Mouse (Mus musculus) CD4-positive, CD25-positive, alpha-beta regulatory T cell, adult 4 months (primary cell): ENCODE data around the gene E130308A19Rik. TPM values are rescaled to one million over a fixed set of nuclear protein-coding genes. Genes with fewer than 3 reads are reported as not detected.

ENCODE experiments used
- ATAC-seq: one replicate; pipeline ENCODE4 v1.8.0; 2017
- polyA plus RNA-seq, 2 experiments: library from polyadenylated mRNA; unstranded; fragments of 100-300 nt; shearing (Covaris generic); gene quantifications; one replicate each; pipeline ENCODE4 v1.2.1; 2017

Gene E130308A19Rik
- polyA plus RNA-seq, 2 experiments from 2014 or later, result 12.6 to 18.7 TPM

DNA sequence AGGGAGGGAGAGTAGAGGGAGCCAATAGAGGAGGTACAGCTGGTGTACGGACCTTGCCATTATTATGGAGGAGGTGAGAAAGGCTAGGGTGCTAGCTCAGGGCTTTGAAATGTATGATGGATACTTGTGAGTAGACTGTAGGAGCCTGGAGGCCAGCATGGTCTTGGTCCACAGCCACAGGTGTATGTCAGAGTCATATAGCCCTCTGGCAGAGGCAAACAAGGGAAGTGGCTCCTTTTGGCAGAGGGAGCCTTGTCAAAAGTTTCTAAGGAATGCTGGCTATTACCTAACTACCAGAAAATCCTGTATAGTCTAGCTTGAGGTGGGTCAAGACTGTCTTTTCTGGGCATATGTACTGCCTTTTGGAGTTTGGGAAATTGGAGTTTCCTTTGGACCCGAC, 14.7 kb downstream of the E130308A19Rik start:
- no peak for ATAC-seq

DNA sequence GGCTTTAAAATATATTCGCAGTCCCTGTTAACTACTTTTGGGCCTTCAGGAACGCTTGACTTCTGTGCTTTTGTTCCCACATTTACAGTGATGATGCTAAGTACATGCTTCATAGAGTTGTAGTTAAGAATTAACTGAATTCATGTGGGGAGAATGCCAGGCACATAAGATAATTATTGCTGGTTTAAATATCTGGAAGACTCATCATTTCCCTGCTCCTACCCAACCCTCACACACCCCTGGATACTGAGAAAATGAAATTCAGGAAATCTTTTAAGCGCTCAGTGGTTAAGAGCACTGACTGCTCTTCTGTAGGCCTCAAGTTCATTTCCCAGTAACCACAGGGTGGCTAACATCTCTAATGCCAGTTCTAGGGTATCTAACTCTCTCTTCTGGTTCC, 16.0 kb downstream of the E130308A19Rik start:
- no peak for ATAC-seq

DNA sequence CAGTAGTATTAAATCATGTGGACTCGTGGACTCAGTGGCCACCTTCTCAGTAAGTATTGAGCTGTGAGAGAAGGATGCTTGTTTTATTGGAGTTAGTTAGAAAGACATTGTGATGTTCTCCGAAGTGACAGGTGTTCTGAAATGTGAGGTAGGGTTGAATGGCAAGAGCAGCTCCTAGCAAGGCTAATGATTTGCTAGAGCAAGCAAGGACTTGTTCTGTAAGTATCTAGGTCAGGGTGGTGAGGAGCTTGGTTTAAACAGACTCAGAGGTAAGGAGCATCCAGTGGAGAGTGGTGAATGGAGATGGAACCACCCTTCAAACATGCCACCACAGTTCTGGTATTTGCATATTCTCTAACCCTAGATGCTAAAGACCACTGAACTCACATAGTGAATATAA, 16.6 kb downstream of the E130308A19Rik start:
- ATAC-seq, result no peak

DNA sequence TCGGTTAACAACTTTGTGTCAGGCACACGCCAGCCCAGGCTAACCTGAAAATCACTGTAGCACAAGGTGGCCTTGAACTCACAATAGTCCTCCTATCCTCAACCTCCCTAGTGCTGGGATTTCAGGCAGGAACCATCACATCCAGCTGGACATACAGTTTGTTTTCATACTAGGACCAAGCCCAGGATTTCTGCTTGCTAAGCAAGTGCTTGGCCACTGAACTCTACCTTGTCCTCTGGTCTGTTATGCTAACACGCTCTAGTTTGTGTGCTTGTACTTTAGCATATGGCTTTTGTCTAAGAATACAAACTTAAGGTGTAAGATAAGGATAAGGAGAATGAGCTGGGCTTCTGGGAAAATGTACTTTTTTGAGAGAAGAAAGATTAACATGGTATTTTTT, 18.4 kb downstream of the E130308A19Rik start:
- ATAC-seq, result no peak

DNA sequence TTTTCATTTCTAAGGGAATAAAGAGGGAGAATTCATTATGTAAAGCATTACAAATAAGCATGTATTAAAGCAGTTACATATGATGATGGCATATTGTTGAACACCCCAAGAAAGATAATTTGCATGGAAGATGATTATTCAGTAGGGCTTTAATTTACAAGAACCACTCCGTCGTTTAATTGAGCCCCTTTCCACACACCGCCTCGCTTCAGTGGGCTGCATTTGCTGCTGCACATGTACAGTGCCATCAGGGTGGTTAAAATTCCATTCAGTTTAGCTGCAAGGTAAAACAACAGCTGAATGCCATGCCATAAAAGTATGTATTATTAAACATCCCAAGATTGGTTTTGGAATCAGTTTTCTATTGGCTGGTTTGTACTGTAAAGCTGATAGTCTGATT, 19.0 kb downstream of the E130308A19Rik start:
- ATAC-seq, result no peak

DNA sequence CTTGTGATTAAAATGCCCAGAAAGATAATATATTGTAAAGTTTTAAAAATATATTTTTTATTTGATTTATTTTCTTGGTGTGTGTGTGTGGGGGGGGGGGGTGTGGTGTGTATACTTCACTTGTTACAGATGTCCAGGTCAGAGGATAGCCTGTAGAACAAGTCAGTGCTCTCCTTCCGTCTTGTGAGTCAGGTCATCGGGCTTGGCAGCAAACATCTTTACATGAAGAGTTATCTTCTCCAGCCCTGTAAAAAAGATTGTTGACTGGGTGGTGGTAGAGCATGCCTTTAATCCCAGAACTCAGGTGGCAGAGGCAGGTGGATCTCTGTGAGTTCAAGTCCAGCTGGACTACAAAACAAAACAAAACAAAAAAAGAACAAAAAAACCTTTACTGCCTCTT, 19.6 kb downstream of the E130308A19Rik start:
- no peak for ATAC-seq

DNA sequence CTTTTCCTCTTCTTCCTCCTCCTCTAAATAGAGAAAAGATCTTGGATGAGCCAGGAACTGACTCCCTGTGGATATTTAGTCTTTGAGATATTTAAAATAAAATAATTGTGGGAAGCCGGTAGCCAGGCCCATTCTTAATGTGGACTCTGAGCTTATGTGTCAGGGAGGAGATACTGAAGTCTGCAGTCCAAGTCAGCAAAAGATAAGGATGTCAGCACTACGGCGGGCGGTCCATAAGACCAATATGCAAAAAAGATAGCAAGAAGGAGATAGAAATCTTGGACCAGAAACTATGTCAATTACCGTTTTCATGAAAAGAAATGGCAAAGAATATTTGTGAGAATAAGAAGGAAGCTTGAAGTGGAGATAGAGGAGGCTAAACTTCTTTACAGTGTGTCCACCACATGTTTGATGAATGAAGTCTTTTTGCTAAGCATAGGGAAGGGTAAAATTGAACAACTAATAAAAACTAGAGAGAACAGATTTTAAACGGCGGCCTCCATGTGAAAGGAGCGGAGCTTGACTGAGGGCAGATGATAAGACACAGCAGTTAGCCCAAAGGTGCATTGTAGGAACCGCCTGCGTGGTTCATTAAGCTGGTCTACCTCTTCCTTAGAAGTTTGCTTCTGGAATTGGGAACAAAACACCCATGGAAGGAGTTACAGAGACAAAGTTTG, 20.1 kb downstream of the E130308A19Rik start:
- ATAC-seq, result no peak

DNA sequence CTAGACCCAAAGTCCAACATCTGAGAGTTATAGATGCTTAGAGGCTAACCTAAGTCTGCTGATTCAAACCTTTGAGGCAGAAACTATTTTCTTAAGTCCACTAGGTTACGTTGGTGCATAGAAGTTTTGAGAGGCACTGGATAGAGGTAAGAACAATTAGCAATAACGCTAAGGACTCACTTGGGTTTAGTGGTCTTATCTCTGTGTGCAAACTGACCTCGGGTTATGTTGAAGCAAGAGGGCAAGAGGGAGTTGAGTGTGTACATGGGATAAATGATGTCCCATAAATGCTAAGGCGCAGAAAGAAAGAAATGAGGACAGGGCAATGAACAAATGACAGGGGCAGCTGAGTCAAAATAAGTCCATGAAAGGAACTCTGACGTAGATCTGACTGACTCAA, 23.1 kb downstream of the E130308A19Rik start:
- ATAC-seq, result no peak

DNA sequence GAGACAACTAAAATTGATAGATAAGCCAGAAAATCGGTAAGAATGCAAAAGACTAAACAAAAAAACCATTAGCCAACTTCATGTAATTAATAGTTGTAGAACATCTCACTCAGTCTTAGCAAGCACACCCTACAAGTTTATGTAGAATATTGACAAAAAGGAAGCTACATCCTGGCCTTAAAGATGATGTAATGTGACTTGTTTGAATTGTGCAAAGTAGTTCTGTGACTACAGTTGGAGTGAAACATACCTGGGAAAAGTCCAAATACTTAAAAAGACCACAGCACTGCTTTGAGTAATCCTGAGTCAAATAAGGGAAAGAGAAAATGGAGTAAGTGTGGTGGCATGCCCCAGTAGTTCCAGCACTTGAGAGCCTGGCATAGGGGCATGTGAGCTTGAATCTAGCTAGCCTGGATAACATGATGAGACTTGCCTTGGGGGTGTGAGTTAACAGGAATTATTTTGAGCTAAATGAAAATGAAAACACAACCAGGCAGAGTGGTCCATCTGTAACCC, 26.2 kb downstream of the E130308A19Rik start:
- ATAC-seq, result no peak

DNA sequence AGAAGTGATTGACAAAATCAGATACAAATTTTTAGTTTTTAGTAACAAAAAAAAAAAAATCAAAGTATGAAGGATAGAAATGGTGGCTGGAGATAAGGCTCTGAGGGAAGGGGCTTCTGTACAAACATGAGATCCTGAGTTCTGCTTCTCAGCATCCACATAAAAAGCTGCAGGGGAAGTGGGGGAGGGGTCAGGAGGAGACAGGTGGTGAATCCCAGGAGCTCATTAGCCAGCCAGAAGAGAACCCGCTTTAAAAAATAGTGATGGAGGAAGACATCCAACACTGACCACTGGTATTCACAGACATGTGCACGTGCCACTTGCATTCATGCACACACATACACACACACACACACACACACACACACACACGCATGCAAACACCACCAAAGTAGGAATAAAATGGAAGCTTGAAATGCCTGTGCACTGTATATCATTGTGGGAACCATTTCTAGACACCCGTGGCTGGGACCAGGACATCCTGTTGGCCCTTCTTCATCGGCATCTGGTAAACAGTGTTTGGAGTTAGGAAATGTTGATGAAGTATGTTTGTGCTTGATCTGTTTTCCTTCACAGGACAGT, 30.1 kb downstream of the E130308A19Rik start:
- no peak for ATAC-seq

DNA sequence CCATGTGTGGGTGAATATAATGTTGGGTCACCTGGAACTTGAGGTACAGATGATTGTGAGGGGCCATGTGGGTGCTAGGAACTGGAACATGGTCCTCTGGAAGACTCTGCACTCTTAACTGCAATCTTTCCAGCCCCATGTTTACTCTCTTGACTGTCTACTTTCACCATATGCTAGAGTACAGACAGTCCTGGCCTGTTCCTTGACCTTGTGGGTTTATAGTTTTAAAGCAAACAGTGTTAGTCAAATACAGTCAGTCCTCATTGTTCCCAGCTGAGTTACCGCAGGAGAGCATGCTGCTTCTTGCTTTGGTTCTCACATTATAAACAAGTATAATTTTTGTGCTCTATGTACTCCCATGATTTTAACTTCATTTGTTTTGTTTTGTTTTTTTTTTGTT, 36.2 kb downstream of the E130308A19Rik start:
- ATAC-seq, result no peak

DNA sequence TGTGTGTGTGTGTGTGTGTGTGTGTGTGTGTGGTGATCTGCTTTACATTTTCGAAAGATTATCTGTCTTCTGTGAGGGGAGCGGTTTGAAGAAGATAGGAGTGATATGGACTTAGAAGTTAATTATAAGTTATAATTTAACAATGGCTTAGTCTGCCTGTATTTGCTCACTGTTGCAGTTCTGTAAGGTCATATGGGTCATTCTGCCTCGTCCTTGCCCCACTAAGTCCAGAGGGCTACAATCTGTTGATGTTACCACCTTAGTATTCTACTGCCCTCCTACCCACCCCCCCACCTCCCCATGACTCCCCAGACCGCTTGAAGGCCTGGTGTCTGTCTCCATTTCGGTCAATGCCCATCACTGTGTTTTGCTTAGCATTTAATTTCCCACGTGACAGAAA, 37.4 kb downstream of the E130308A19Rik start:
- ATAC-seq, result no peak

DNA sequence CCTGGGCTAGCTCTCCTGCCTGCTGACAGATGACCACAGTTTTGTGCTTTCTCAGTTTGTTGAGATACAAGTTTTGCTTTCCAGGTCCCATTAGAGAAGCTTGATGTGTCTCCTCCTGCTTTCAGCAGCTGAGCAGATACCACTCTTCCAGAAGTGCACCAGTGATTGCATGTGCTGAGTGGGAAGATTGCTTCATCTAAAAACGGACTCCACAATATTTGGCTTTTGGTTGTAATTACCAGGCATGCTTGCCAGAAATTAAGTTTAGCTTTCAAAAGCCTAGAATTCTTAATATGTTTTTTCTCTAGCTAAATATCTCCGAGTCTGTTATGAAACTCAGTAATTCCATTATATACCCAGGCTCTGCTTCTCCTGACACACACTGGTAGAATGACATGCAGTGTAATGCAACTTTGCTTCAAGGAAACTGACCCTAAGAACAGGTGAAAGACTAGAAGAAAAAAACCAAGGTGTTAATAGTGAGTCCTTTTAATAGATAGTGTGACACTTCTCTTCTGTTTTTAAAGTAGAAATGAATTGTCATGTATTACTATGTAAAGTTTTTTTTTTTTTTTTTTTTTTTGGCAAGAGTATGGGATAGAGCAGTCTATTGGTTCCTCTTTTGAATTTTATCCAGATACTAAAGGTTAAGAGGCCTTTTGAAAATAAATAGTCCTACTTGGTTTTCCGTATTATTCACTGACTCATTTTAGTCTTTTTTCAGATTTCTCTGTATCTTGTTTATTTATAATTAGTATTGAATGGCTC, 40.7 kb downstream of the E130308A19Rik start:
- no peak for ATAC-seq

DNA sequence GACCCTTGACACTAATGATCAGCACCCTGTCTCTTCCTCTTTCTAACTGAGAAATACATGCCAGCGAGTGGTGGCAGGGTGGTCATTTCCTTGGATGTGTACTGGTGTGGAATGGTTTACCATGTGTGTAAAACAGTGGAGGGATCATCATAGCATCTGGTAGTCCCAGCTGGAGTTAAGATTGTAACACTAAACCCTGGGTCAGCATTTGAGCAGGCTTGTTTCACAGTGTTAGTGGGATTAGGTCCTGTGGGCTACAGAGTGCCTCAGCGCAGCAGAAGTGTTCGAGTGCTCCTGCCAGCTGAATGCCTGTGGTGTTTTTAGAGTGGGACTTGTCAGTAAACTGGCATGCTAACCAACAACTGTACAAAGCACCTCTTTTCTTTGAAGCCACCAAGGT, 42.0 kb downstream of the E130308A19Rik start:
- ATAC-seq, result no peak

DNA sequence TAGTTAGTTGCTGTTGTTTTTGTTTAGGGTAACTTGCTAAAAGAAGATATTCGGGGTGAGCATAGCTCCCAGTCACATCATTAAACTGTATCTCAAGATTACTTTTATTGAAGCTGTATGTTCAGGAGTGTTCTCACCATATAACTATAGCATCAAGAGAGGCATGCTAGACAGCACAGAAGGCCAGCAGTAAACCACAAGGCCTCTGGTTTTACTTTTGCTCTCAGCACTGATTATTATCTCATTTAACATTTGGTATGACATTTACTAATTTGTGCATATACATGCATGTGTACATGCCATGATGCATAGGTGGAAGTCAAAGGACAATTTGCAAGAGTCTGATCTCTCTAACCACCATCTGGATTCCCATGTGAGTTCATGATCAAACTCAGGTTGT, 43.1 kb downstream of the E130308A19Rik start:
- ATAC-seq, result peak; percentile 53

DNA sequence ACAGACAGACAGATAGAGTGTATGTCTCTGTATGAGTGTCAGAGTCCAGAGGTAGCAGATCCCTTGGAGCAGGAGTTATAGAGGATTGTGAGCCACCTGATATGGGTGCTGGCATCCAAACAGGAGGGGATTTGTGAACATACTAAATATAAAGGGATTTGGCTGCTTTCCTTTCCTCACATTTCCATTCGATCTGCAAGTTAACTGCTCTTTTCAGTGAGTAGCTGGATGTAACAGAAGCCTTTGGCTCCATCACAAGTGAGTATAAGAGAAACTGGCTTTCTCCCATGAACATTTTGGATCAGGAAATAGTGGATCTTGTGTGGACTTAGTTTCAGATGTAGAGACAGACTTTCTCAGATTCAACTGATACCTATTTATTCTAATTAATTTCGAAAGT, 44.0 kb downstream of the E130308A19Rik start:
- ATAC-seq, result no peak

DNA sequence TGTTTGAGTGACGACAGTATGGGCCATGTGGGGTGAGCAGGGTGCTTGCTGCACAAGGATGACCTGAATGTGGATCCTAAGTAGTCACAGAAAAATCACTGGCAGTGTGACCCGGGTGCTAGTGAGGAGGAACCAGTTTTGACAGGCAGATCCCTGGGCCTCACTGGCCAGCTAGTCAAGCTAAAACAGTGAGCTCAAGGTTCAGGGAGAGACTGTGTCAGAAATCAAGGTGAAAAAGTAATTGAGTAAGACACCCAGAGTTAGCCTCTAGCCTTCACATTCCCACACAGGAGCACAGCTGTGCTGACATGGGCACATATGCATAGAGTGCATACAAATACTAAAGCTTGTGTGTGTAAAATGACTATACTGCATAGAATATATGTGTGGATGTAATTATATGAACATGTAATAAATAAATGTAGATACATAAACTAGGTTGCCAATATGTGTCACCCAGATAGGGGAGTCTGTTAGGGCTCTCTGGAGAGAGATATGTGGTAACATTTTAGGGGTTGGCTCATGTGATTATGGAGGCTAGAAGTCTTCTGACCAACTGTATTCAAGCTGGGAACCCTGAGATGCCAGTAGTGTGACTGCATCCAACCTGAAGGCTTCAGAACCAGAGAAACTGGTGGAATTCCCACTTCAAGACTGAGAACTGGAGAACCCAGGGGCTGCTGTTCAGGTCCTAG, 47.6 kb downstream of the E130308A19Rik start:
- no peak for ATAC-seq

DNA sequence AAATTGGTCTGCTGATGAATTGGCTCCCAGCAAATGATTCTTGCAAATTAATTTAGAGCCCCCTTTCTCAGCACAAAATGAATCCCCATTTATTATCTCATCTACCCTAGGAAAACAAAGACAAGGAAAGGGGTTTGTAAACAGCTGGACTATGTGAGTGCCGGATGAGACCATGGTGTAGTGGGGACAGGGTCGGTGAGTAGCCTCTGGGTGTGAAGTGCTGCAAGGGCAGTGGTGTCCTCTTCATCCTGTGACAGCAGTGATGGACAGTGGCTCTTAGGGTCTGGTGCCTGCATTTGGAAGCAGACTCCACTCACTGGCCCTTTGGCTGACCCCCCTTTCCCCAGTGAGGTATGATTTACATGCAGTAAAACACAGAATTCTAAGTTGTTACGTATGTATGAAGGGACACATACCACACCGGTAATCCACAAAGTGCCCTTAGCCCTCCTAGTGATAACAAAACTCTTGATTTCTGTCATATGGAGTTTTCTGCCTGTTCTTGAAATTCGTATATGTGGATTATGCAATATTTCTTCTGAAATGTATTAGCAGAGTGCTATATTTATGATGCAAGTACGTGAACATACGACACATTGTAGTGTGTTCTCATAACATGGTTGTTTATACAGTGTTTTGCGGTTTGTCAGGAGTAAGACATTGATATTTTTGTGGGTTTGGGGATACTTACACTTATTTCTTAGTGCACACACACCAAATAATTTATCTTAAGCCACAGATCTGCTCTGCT, 49.1 kb downstream of the E130308A19Rik start:
- ATAC-seq, result no peak

DNA sequence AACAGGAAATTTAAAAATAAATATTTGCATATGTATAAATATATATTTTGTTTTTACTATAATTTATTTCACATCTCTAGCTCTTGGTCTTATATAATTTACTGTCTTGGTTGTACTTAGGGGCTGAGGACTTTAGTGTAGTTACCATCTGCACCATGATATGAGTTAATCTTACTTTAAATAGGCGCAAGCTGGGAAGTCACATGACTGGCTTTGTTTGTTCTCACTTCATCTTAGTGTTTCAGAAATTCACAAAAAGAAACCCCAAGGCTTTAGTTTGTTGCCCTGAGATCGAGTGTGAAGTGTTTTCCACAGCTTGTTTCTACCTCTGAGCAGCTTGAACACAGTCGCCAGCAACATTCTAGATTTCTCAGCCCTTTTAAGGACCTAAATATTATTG, 49.7 kb downstream of the E130308A19Rik start:
- ATAC-seq, result no peak

DNA sequence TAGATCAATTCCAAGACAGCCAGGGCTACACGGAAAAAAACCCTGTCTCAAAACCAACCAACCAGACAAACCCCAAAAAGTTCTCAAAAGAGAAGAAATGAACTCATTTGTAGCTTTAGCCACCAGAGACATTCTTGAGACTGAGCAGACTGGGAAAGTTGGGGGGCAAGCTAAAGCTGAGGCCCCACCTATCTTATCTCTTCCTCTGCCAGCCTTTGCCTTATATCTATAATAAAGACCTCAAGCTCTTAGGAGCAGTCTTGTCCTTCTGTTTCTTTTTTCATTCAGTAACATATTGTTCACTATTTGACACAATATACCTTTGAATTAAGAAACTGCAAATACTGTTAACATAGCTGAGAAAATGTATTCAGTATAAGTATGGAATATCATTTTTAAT, 55.4 kb downstream of the E130308A19Rik start:
- ATAC-seq, result no peak

DNA sequence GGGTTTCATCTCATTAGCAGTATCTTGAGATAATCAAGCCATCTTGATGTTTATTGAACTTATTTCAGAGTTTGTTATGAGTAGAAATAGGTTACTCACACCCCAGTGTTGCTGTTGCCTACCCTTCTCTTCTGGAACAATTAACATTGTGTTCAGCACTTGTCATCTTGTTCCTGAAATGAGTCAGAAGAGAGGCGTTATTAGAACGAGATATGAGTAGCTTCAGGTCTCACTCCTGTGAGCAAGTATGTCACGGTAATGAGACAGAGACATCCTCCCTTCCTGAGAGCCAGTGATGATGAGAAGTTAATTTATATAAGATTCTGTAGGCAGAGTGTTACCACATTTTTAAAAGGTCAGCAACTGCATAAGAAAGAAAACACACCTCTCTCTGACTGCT, 56.5 kb downstream of the E130308A19Rik start:
- peak; percentile 90 for ATAC-seq

DNA sequence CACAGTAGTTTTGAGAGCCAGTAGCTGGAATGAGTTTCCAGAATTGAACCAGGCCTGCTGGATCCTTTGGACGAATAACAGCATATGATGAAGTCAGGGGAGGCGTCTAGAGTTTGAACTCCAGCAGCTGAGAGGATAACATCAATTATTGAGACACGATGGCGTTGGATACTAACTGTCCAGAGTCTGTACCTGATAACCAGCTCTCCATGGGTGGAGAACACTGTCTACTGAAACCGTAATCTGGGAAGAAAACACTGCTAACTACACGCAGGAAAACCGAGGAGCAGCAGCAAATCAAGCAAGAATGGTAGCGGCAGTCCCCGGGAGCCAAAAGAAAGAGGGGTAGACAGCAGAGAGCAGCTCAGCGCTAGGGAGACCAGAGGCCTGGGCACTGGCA, 56.9 kb downstream of the E130308A19Rik start:
- no peak for ATAC-seq
